Mouse (Mus musculus) cortical plate, adult 2 months (tissue): Measurements from ENCODE around the gene Uba3.

Experiments used
- CTCF ChIP-seq: fragments of 200-500 bp; IDR thresholded peaks from 2 replicates; pipeline ENCODE4 v1.5.1; 2011; ENCODE audit warnings: mild to moderate bottlenecking, control low read depth, low read length; ENCODE audit not compliant: insufficient read depth; ENCODE audit errors: extremely low read depth
- POLR2A ChIP-seq: fragments of 200-500 bp; IDR thresholded peaks from 2 replicates; pipeline ENCODE4 v1.6.1; 2011; ENCODE audit warnings: mild to moderate bottlenecking, low read length, control low read depth; ENCODE audit not compliant: insufficient read depth; ENCODE audit errors: extremely low read depth

DNA sequence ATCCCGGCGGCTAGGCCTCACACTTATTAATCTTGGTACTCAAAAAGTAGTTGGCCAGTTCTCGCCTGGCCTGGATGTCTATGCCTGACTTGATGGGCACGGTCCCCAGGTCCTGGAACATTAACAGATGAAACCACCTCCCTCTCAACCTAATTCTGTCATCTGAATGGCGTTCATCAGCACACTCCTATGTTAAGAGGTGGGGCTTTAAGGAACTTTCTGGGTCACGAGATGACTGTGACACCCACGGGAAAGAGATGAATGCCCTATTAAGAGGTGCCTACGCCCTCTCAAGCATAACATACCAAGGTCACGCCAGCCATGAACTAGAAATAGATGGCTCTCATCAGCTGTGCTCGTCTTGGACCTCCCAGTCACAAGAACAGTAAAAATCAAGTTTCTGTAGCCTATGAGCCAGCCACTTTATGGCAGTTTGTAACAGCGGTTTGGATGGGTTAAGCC is 26.0 kb downstream of the Uba3 start:
- TF ChIP-seq CTCF (no peak), POLR2A (no peak)
